Mouse (Mus musculus) testis, adult 2 months (tissue): ENCODE measurements around the gene Hivep2.

Source experiments
- CTCF ChIP-seq: fragments of 200-500 bp; IDR thresholded peaks from 2 replicates; pipeline ENCODE4 v1.5.1; 2012; ENCODE audit warnings: low read depth, mild to moderate bottlenecking, inconsistent platforms, low read length, moderate library complexity; ENCODE audit not compliant: control insufficient read depth, insufficient read depth, insufficient replicate concordance
- POLR2A ChIP-seq: fragments of 200-500 bp; IDR thresholded peaks from 2 replicates; pipeline ENCODE4 v1.6.1; 2012; ENCODE audit warnings: low read depth, mild to moderate bottlenecking, inconsistent platforms, low read length, moderate library complexity; ENCODE audit not compliant: control insufficient read depth

DNA sequence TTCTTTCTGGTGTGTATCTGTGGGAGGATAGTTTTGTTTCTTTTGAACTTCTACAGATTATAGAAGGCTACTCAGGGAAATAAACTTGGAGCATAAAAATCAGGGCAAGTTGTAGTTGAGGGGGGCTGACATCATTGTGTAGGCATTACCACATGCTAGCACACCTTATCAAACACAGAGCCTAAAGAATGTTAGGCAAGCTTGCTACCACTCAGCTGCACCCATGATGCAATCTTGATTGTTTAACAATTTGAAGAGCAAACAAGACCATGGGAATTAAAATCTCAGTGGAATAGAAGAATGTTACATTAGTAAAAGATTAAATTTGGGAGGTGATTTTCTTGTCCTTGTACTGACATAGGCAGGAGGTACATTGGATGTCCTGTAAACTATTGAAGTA is 18.4 kb downstream of the Hivep2 start:
- TF ChIP-seq POLR2A (no peak), CTCF (no peak)
